Mouse (Mus musculus) ES-Bruce4 (cell line): ENCODE measurements around the gene Cacng8. TPM values are rescaled to one million over a fixed set of nuclear protein-coding genes. Genes with fewer than 3 reads are reported as not detected.

ENCODE experiments used
- H3K27ac ChIP-seq: 2 replicates; pipeline ENCODE4 v1.5.1; 2012; ENCODE audit warnings: low read length, inconsistent platforms; ENCODE audit not compliant: insufficient read depth
- H3K27me3 ChIP-seq: 2 replicates; pipeline ENCODE4 v1.6.1; 2012; ENCODE audit warnings: mild to moderate bottlenecking, low read length, inconsistent platforms; ENCODE audit not compliant: control insufficient read depth, poor library complexity, insufficient read depth, severe bottlenecking
- H3K36me3 ChIP-seq: 2 replicates; pipeline ENCODE4 v1.6.1; 2012; ENCODE audit warnings: inconsistent platforms, mild to moderate bottlenecking, low read length, moderate library complexity; ENCODE audit not compliant: control insufficient read depth, poor library complexity, insufficient read depth, severe bottlenecking
- H3K4me1 ChIP-seq: one replicate; pipeline ENCODE4 v1.8.1; 2011; ENCODE audit warnings: low read length; ENCODE audit not compliant: control insufficient read depth, insufficient read depth
- H3K4me3 ChIP-seq: 2 replicates; pipeline ENCODE4 v1.5.1; 2011; ENCODE audit warnings: low read depth, mild to moderate bottlenecking, low read length
- H3K9ac ChIP-seq: 2 replicates; pipeline ENCODE4 v1.6.1; 2012; ENCODE audit warnings: low read depth, mild to moderate bottlenecking, inconsistent platforms; ENCODE audit not compliant: poor library complexity, severe bottlenecking
- H3K9me3 ChIP-seq: replicated peaks from 2 replicates; pipeline ENCODE4 v1.6.1; 2012; ENCODE audit warnings: mild to moderate bottlenecking, low read length, inconsistent platforms; ENCODE audit not compliant: control insufficient read depth, poor library complexity, insufficient read depth, severe bottlenecking
- CTCF ChIP-seq: IDR thresholded peaks from one replicate; pipeline ENCODE4 v1.8.1; 2011; ENCODE audit warnings: low read depth, low read length
- EP300 ChIP-seq: IDR thresholded peaks from 2 replicates; pipeline ENCODE4 v1.6.1; 2011; ENCODE audit warnings: low read depth, low read length; ENCODE audit not compliant: insufficient read depth
- POLR2A ChIP-seq: IDR thresholded peaks from one replicate; pipeline ENCODE4 v1.8.1; 2011; ENCODE audit warnings: low read length; ENCODE audit not compliant: insufficient read depth
- polyA plus RNA-seq: library from polyadenylated mRNA; stranded (reverse); fragments of >200 nt; gene quantifications from 2 replicates; pipeline ENCODE4 v1.2.4, GENCODE M21; 2011; ENCODE audit warnings: low read depth; ENCODE audit not compliant: missing spikeins, insufficient read depth, insufficient read length

Cacng8 gene
- polyA plus RNA-seq, 1 experiment: 5.2 TPM

GRCm38 (mm10) chr7:3463306-3463705 lies 72.8 kb downstream of the Cacng8 start:
- Histone ChIP-seq H3K4me3 (no peak overlapping the region), H3K27ac (no peak overlapping the region), H3K4me1 (no peaks in the 10 kb centered on the region), H3K36me3 (no peaks in the 10 kb centered on the region), H3K9me3 (no peaks in the 10 kb centered on the region), H3K27me3 (no peaks in the 10 kb centered on the region), H3K9ac (no peak overlapping the region)
- TF ChIP-seq POLR2A: no peak
- TF ChIP-seq EP300: no peak
- no peak for TF ChIP-seq CTCF

Other genes starting within 250 kb of the Cacng8 start
- gene AU018091, start 221.5 kb upstream of the Cacng8 start, polyA plus RNA-seq: 64.8 and 68.3 TPM in 2 replicates
- gene Nlrp12, start 140.9 kb upstream of the Cacng8 start, polyA plus RNA-seq: 0.20 TPM in 1 of 2 replicates, not detected in the other
- gene Myadm, start 101.6 kb upstream of the Cacng8 start, polyA plus RNA-seq: 214 and 225 TPM in 2 replicates
- gene Prkcg, start 101.5 kb upstream of the Cacng8 start, polyA plus RNA-seq: 3.0 and 3.4 TPM in 2 replicates
- gene Cacng7, start 57.7 kb upstream of the Cacng8 start, polyA plus RNA-seq: 57.6 and 60.5 TPM in 2 replicates
- 16.6 and 17.6 TPM in 2 replicates for gene Cacng6, start 33.5 kb downstream of the Cacng8 start, polyA plus RNA-seq
- 4.7 and 6.3 TPM in 2 replicates for gene Tarm1, start 111.9 kb downstream of the Cacng8 start, polyA plus RNA-seq
- 0.37 TPM in 1 of 2 replicates, not detected in the other for gene Oscar, start 225.5 kb downstream of the Cacng8 start, polyA plus RNA-seq
- gene Ndufa3, start 226.7 kb downstream of the Cacng8 start, polyA plus RNA-seq: 266 and 305 TPM in 2 replicates
- gene Tfpt, start 239.2 kb downstream of the Cacng8 start, polyA plus RNA-seq: 23.6 and 29.9 TPM in 2 replicates
- 67.3 and 80.1 TPM in 2 replicates for gene Prpf31, start 239.3 kb downstream of the Cacng8 start, polyA plus RNA-seq